Mouse (Mus musculus) retina, postnatal 7 days (tissue): ENCODE measurements around the gene Leng1.
"Not testable (repeated sequence)": the region's sequence is repeated elsewhere in the genome, so short reads cannot be mapped to it uniquely, and the experiment has no call there.

Experiments used
- DNase-seq: peaks from one replicate; pipeline ENCODE4 v3.0.0-alpha.2; 2012; ENCODE audit warnings: low read depth, low spot score

Gene Leng1

GRCm38 (mm10) chr7:3665215-3666114, at the start of gene Leng1:
Leng1 (minus strand) TSS chr7:3665840.
- peak; percentile 90 for DNase-seq

- DNase-seq, result no peak
Measured at GRCm38 (mm10) chr7:3715249-3715648, 49.6 kb upstream of the Leng1 start.

- DNase-seq, result no peak
Measured at GRCm38 (mm10) chr7:3712264-3712942, 46.8 kb upstream of the Leng1 start.

GRCm38 (mm10) chr7:3709000-3709399, 43.4 kb upstream of the Leng1 start:
- no peak for DNase-seq

- DNase-seq, result not testable (repeated sequence)
Measured at GRCm38 (mm10) chr7:3708447-3708980, 42.9 kb upstream of the Leng1 start.

- DNase-seq, result no peak
Measured at GRCm38 (mm10) chr7:3707568-3708413, 42.2 kb upstream of the Leng1 start.

GRCm38 (mm10) chr7:3707027-3707426, 41.4 kb upstream of the Leng1 start:
- DNase-seq, result no peak

GRCm38 (mm10) chr7:3706343-3706934, 40.8 kb upstream of the Leng1 start:
- no peak for DNase-seq

- no peak for DNase-seq
Measured at GRCm38 (mm10) chr7:3705911-3706310, 40.3 kb upstream of the Leng1 start.

GRCm38 (mm10) chr7:3705461-3705860, 39.8 kb upstream of the Leng1 start:
- not testable (repeated sequence) for DNase-seq

- no peak for DNase-seq
Measured at GRCm38 (mm10) chr7:3704475-3704874, 38.8 kb upstream of the Leng1 start.

- DNase-seq, result peak; percentile 97
Measured at GRCm38 (mm10) chr7:3703879-3704441, 38.3 kb upstream of the Leng1 start, which contains the start of gene Rps9. Rps9 (plus strand) TSS chr7:3703993.

- DNase-seq, result no peak
Measured at GRCm38 (mm10) chr7:3703148-3703878, 37.7 kb upstream of the Leng1 start.

- no peak for DNase-seq
Measured at GRCm38 (mm10) chr7:3698471-3698870, 32.8 kb upstream of the Leng1 start.

- DNase-seq, result not testable (repeated sequence)
Measured at GRCm38 (mm10) chr7:3694949-3695305, 29.3 kb upstream of the Leng1 start.

- peak; percentile 19 for DNase-seq
Measured at GRCm38 (mm10) chr7:3694076-3694948, 28.7 kb upstream of the Leng1 start.

- no peak for DNase-seq
Measured at GRCm38 (mm10) chr7:3693809-3694075, 28.1 kb upstream of the Leng1 start.

GRCm38 (mm10) chr7:3692987-3693808, 27.6 kb upstream of the Leng1 start, which contains the start of gene Mboat7:
Mboat7 (minus strand) TSS chr7:3693523.
- peak; percentile 94 for DNase-seq
